Mouse (Mus musculus) kidney, postnatal 0 days (tissue): ENCODE measurements around the gene Krtap4-8. TPM values are rescaled to one million over a fixed set of nuclear protein-coding genes. Genes with fewer than 3 reads are reported as not detected.
"Not testable (repeated sequence)": the region's sequence is repeated elsewhere in the genome, so short reads cannot be mapped to it uniquely, and the experiment has no call there.

Experiments
- ATAC-seq: fragments of 200-750 bp; cut with Nextera tagmentation; replicated peaks from 2 replicates; pipeline ENCODE4 v1.8.0; 2017; ENCODE audit warnings: low read depth, moderate number of reproducible peaks, moderate TSS enrichment, moderate library complexity; ENCODE audit not compliant: low FRiP score
- DNase-seq: peaks from one replicate; pipeline ENCODE4 v3.0.0-alpha.2; 2016; ENCODE audit warnings: low spot score
- H3K27ac ChIP-seq: fragments of 300-500 bp; sonication (generic); 2 replicates; pipeline ENCODE4 v1.5.1; 2014; ENCODE audit warnings: mild to moderate bottlenecking
- H3K27me3 ChIP-seq: fragments of 300-500 bp; sonication (generic); 2 replicates; pipeline ENCODE4 v1.6.1; 2014; ENCODE audit warnings: low read length, mixed read lengths; ENCODE audit not compliant: insufficient read depth
- H3K36me3 ChIP-seq: fragments of 300-500 bp; sonication (generic); 2 replicates; pipeline ENCODE4 v1.6.1; 2014; ENCODE audit warnings: low read length, mixed read lengths; ENCODE audit not compliant: insufficient read depth
- H3K4me1 ChIP-seq: fragments of 300-500 bp; sonication (generic); replicated peaks from 2 replicates; pipeline ENCODE4 v1.6.1; 2014; ENCODE audit warnings: antibody characterized with exemption, low read length, mixed read lengths; ENCODE audit not compliant: insufficient read depth
- H3K4me2 ChIP-seq: fragments of 300-500 bp; sonication (generic); 2 replicates; pipeline ENCODE4 v1.6.1; 2014; ENCODE audit warnings: mild to moderate bottlenecking, low read length, moderate library complexity, mixed read lengths
- H3K4me3 ChIP-seq: fragments of 300-500 bp; sonication (generic); replicated peaks from 2 replicates; pipeline ENCODE4 v1.5.1; 2014; ENCODE audit warnings: low read depth, low read length
- H3K9ac ChIP-seq: fragments of 300-500 bp; sonication (generic); 2 replicates; pipeline ENCODE4 v1.6.1; 2014; ENCODE audit warnings: low read depth, low read length
- H3K9me3 ChIP-seq: fragments of 300-500 bp; sonication (generic); replicated peaks from 2 replicates; pipeline ENCODE4 v1.6.1; 2016; ENCODE audit warnings: low read length, inconsistent platforms, mixed read lengths
- CTCF ChIP-seq: IDR thresholded peaks from 2 replicates; pipeline ENCODE4 v1.5.1; 2016; ENCODE audit warnings: antibody characterized with exemption, low read depth, mild to moderate bottlenecking, moderate library complexity
- WGBS: fragments of 180-500 bp; shearing (Covaris S2); extraction: QIAGEN DNeasy Blood & Tissue Kit; methylation state at CpG from one replicate; pipeline ENCODE4 v1.1.7; 2014; 5-methylcytosine and 5-hydroxymethylcytosine counted together
- polyA plus RNA-seq: library from polyadenylated mRNA; unstranded; fragments of >200 nt; fragmentation: Nextera tagmentation; extraction: Ambion mirVana; gene quantifications from 2 replicates; pipeline ENCODE4 v1.2.1, GENCODE M21; 2015

The Krtap4-8 gene
- polyA plus RNA-seq, result not detected in 2 replicates

GRCm38 (mm10) chr11:99780604-99781003 lies at the start of gene Krtap4-8:
Krtap4-8 (minus strand) TSS chr11:99780704.
- ATAC-seq, result no peak
- 95% methylated on average over 2 of the region's 2 CpGs for WGBS
- no peak within 1 kb of the TSS for H3K4me3 ChIP-seq

GRCm38 (mm10) chr11:99815566-99815965 lies 35.1 kb upstream of the Krtap4-8 start, which contains the start of gene Gm11564:
Gm11564 (minus strand) TSS chr11:99815666.
- ATAC-seq, H3K4me3 ChIP-seq, H3K4me1 ChIP-seq, H3K27me3 ChIP-seq, H3K9me3 ChIP-seq, DNase-seq, H3K9ac ChIP-seq, H3K36me3 ChIP-seq, H3K4me2 ChIP-seq, H3K27ac ChIP-seq: not testable (repeated sequence)
- WGBS, result 82% methylated on average over 2 of the region's 2 CpGs

More at GRCm38 (mm10) chr11:99780604-99781003, at the start of gene Krtap4-8:
- Histone ChIP-seq H3K27me3 (no peaks in the 10 kb centered on the region), H3K36me3 (no peaks in the 10 kb centered on the region), H3K9ac (no peak within 1 kb of the TSS), H3K27ac (no peak within 1 kb of the TSS), H3K4me2 (no peak within 1 kb of the TSS), H3K9me3 (no peaks in the 10 kb centered on the region), H3K4me1 (no peaks in the 10 kb centered on the region)
- DNase-seq, result no peak
- TF ChIP-seq CTCF, result no peak

- not testable (repeated sequence) for H3K4me3 ChIP-seq, H3K27ac ChIP-seq, H3K27me3 ChIP-seq, H3K9ac ChIP-seq, H3K4me1 ChIP-seq, DNase-seq, H3K9me3 ChIP-seq, H3K4me2 ChIP-seq, ATAC-seq, H3K36me3 ChIP-seq
Observed at GRCm38 (mm10) chr11:99809792-99810191, 29.3 kb upstream of the Krtap4-8 start, which contains the start of gene Krtap4-13. Krtap4-13 (minus strand) TSS chr11:99809892.

- not testable (repeated sequence) for H3K27ac ChIP-seq, ATAC-seq, H3K4me1 ChIP-seq, H3K4me3 ChIP-seq, H3K9me3 ChIP-seq, H3K9ac ChIP-seq, H3K4me2 ChIP-seq, DNase-seq, H3K27me3 ChIP-seq, H3K36me3 ChIP-seq
- no CpG with 5 or more reads among the region's 1 CpGs for WGBS
Observed at GRCm38 (mm10) chr11:99804346-99804745, 23.8 kb upstream of the Krtap4-8 start, which contains the start of gene Gm11554. Gm11554 (minus strand) TSS chr11:99804446.

GRCm38 (mm10) chr11:99798832-99799231 lies 18.3 kb upstream of the Krtap4-8 start, which contains the start of gene Gm11569:
Gm11569 (minus strand) TSS chr11:99798932.
- no CpG with 5 or more reads among the region's 1 CpGs for WGBS
- H3K4me1 ChIP-seq, H3K4me3 ChIP-seq: not testable (repeated sequence)

GRCm38 (mm10) chr11:99793367-99793766 lies 12.9 kb upstream of the Krtap4-8 start, which contains the start of gene Gm11596:
Gm11596 (minus strand) TSS chr11:99793467.
- no peak for TF ChIP-seq CTCF
- H3K4me2 ChIP-seq, result no peak within 1 kb of the TSS
- ATAC-seq (no peak), DNase-seq (no peak)
- no peaks in the 10 kb centered on the region for H3K9me3 ChIP-seq
- H3K4me1 ChIP-seq, result no peaks in the 10 kb centered on the region
- no peak within 1 kb of the TSS for H3K9ac ChIP-seq
- H3K27me3 ChIP-seq, result no peaks in the 10 kb centered on the region
- H3K4me3 ChIP-seq, result no peak within 1 kb of the TSS
- no peaks in the 10 kb centered on the region for H3K36me3 ChIP-seq
- H3K27ac ChIP-seq, result no peak within 1 kb of the TSS
- WGBS, result 69% methylated on average over 2 of the region's 2 CpGs

More at GRCm38 (mm10) chr11:99798832-99799231, 18.3 kb upstream of the Krtap4-8 start, which contains the start of gene Gm11569:
- H3K4me2 ChIP-seq, H3K27me3 ChIP-seq, H3K36me3 ChIP-seq, ATAC-seq, H3K27ac ChIP-seq, H3K9me3 ChIP-seq, DNase-seq, H3K9ac ChIP-seq: not testable (repeated sequence)

- H3K4me3 ChIP-seq, H3K9me3 ChIP-seq, H3K27me3 ChIP-seq, H3K36me3 ChIP-seq, H3K4me2 ChIP-seq, H3K9ac ChIP-seq, H3K4me1 ChIP-seq, DNase-seq, ATAC-seq, H3K27ac ChIP-seq: not testable (repeated sequence)
Observed at GRCm38 (mm10) chr11:99784900-99785299, 4.4 kb upstream of the Krtap4-8 start, which contains the start of gene Krtap4-9. Krtap4-9 (plus strand) TSS chr11:99785200.
